Mouse (Mus musculus): Measurements from ENCODE around the gene Gsap.

DNA sequence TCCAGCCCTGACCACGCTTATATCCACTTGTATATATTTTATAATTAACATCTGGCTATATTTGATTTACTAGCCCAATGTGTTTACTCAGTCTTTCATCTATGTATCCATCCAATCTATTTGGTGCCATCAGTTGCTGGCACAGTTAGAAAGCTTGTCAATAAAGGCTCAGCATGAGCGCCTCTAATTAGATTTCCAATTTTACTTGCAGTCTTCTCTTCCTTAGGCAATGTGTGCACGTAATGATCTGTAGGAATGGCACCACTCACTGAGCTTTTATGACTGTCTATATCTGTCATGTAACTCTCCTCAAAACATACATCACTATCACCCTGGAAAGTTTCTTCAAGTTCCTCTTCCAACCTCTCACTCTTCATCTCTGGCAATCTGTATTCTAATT, 29.3 kb upstream of the Gsap start:
- no peak for TF ChIP-seq CTCF (conservative IDR thresholded peaks at IDR 0.05; ENCODE audit: low read length)
- TF ChIP-seq NANOG (IDR thresholded peaks at IDR 0.05; ENCODE audit: borderline replicate concordance, low read length): no peak
